Mouse (Mus musculus): ENCODE measurements at regions not wholly inside any gene's neighbourhood (a gene's known extent, or its start where the extent isn't known, plus 50 kb on each side); places are given as distances from the start of the nearest gene placed in this dataset.

GRCm38 (mm10) chr14:58637405-58638336 lies 505.0 kb downstream of the 1700129C05Rik start:
- H3K27me3 ChIP-seq (replicated peaks; ENCODE audit: control insufficient read depth, insufficient read depth, low read length) = no peaks in the 10 kb centered on the region
- no peaks in the 10 kb centered on the region for H3K4me1 ChIP-seq (replicated peaks; ENCODE audit: control insufficient read depth, insufficient read depth, low read length)
- no peak overlapping the region for H3K27ac ChIP-seq (ENCODE audit: low read depth)
- H3K4me2 ChIP-seq (ENCODE audit: low read length) = no peak overlapping the region
- 69% methylated on average over 13 of the region's 13 CpGs for WGBS
- H3K4me3 ChIP-seq (ENCODE audit: low read depth, low read length) = no peak overlapping the region
- H3K9ac ChIP-seq (ENCODE audit: low read length) = no peak overlapping the region
- DNase-seq (ENCODE audit: low spot score) (no peak), ATAC-seq (replicated peaks; ENCODE audit: low FRiP score, low TSS enrichment, low read depth) (no peak)
- no peaks in the 10 kb centered on the region for H3K9me3 ChIP-seq (ENCODE audit: control insufficient read depth, low read length)
- H3K36me3 ChIP-seq (ENCODE audit: control insufficient read depth, insufficient read depth, low read length) = no peaks in the 10 kb centered on the region

- DNase-seq (ENCODE audit: low spot score) = no peak
- WGBS = 55% methylated on average over 9 of the region's 9 CpGs
- Histone ChIP-seq H3K9me3 (ENCODE audit: control insufficient read depth, low read length) (no peaks in the 10 kb centered on the region), H3K9ac (ENCODE audit: low read length) (no peak overlapping the region), H3K27me3 (replicated peaks; ENCODE audit: control insufficient read depth, insufficient read depth, low read length) (no peaks in the 10 kb centered on the region), H3K36me3 (ENCODE audit: control insufficient read depth, insufficient read depth, low read length) (no peaks in the 10 kb centered on the region), H3K4me3 (ENCODE audit: low read depth, low read length) (no peak overlapping the region), H3K4me2 (ENCODE audit: low read length) (no peak overlapping the region), H3K4me1 (replicated peaks; ENCODE audit: control insufficient read depth, insufficient read depth, low read length) (no peaks in the 10 kb centered on the region), H3K27ac (ENCODE audit: low read depth) (no peak overlapping the region)
- no peak for ATAC-seq (replicated peaks; ENCODE audit: low FRiP score, low TSS enrichment, low read depth)
Observed at GRCm38 (mm10) chr14:58631221-58631620, 511.5 kb downstream of the 1700129C05Rik start.

GRCm38 (mm10) chr14:58628266-58628665 lies 514.4 kb downstream of the 1700129C05Rik start:
- ATAC-seq (replicated peaks; ENCODE audit: low FRiP score, low TSS enrichment, low read depth) (no peak), DNase-seq (ENCODE audit: low spot score) (no peak)
- Histone ChIP-seq H3K27me3 (replicated peaks; ENCODE audit: control insufficient read depth, insufficient read depth, low read length) (no peaks in the 10 kb centered on the region), H3K9ac (ENCODE audit: low read length) (no peak overlapping the region), H3K27ac (ENCODE audit: low read depth) (no peak overlapping the region), H3K9me3 (ENCODE audit: control insufficient read depth, low read length) (no peaks in the 10 kb centered on the region), H3K4me2 (ENCODE audit: low read length) (no peak overlapping the region), H3K4me3 (ENCODE audit: low read depth, low read length) (no peak overlapping the region), H3K36me3 (ENCODE audit: control insufficient read depth, insufficient read depth, low read length) (no peaks in the 10 kb centered on the region), H3K4me1 (replicated peaks; ENCODE audit: control insufficient read depth, insufficient read depth, low read length) (no peaks in the 10 kb centered on the region)
- WGBS = 96% methylated on average over 2 of the region's 2 CpGs

GRCm38 (mm10) chr14:58626506-58627256 lies 516.0 kb downstream of the 1700129C05Rik start:
- Histone ChIP-seq H3K36me3 (ENCODE audit: control insufficient read depth, insufficient read depth, low read length) (no peaks in the 10 kb centered on the region), H3K4me1 (replicated peaks; ENCODE audit: control insufficient read depth, insufficient read depth, low read length) (no peaks in the 10 kb centered on the region), H3K9ac (ENCODE audit: low read length) (no peak overlapping the region), H3K4me3 (ENCODE audit: low read depth, low read length) (no peak overlapping the region), H3K9me3 (ENCODE audit: control insufficient read depth, low read length) (no peaks in the 10 kb centered on the region), H3K27me3 (replicated peaks; ENCODE audit: control insufficient read depth, insufficient read depth, low read length) (no peaks in the 10 kb centered on the region), H3K4me2 (ENCODE audit: low read length) (no peak overlapping the region), H3K27ac (ENCODE audit: low read depth) (no peak overlapping the region)
- no peak for DNase-seq (ENCODE audit: low spot score)
- no peak for ATAC-seq (replicated peaks; ENCODE audit: low FRiP score, low TSS enrichment, low read depth)
- WGBS = 42% methylated on average over 5 of the region's 5 CpGs

GRCm38 (mm10) chr14:58620186-58620585 lies 522.5 kb downstream of the 1700129C05Rik start:
- Histone ChIP-seq H3K4me2 (ENCODE audit: low read length) (no peak overlapping the region), H3K4me3 (ENCODE audit: low read depth, low read length) (no peak overlapping the region), H3K9ac (ENCODE audit: low read length) (no peak overlapping the region), H3K9me3 (ENCODE audit: control insufficient read depth, low read length) (no peaks in the 10 kb centered on the region), H3K27me3 (replicated peaks; ENCODE audit: control insufficient read depth, insufficient read depth, low read length) (no peaks in the 10 kb centered on the region), H3K27ac (ENCODE audit: low read depth) (no peak overlapping the region), H3K36me3 (ENCODE audit: control insufficient read depth, insufficient read depth, low read length) (no peaks in the 10 kb centered on the region), H3K4me1 (replicated peaks; ENCODE audit: control insufficient read depth, insufficient read depth, low read length) (0 out of 2 replicates have a peak, but pooled peaks cover 2% of the 10 kb centered on the region)
- WGBS = 85% methylated on average over 2 of the region's 2 CpGs
- DNase-seq (ENCODE audit: low spot score) (no peak), ATAC-seq (replicated peaks; ENCODE audit: low FRiP score, low TSS enrichment, low read depth) (no peak)

- DNase-seq (ENCODE audit: low spot score) (no peak), ATAC-seq (replicated peaks; ENCODE audit: low FRiP score, low TSS enrichment, low read depth) (no peak)
- WGBS = 26% methylated on average over 10 of the region's 10 CpGs
- no peaks in the 10 kb centered on the region for H3K27me3 ChIP-seq (replicated peaks; ENCODE audit: control insufficient read depth, insufficient read depth, low read length)
- 0 out of 2 replicates have a peak, but pooled peaks cover 2% of the 10 kb centered on the region for H3K4me1 ChIP-seq (replicated peaks; ENCODE audit: control insufficient read depth, insufficient read depth, low read length)
- no peak overlapping the region for H3K27ac ChIP-seq (ENCODE audit: low read depth)
- no peak overlapping the region for H3K9ac ChIP-seq (ENCODE audit: low read length)
- no peak overlapping the region for H3K4me2 ChIP-seq (ENCODE audit: low read length)
- H3K9me3 ChIP-seq (ENCODE audit: control insufficient read depth, low read length) = 0 out of 2 replicates have a peak, but pooled peaks cover 2% of the 10 kb centered on the region
- no peaks in the 10 kb centered on the region for H3K36me3 ChIP-seq (ENCODE audit: control insufficient read depth, insufficient read depth, low read length)
- H3K4me3 ChIP-seq (ENCODE audit: low read depth, low read length) = no peak overlapping the region
Observed at GRCm38 (mm10) chr14:58617656-58618055, 525.0 kb downstream of the 1700129C05Rik start.

GRCm38 (mm10) chr14:58608216-58608615 lies 534.5 kb downstream of the 1700129C05Rik start:
- Histone ChIP-seq H3K27ac (ENCODE audit: low read depth) (no peak overlapping the region), H3K36me3 (ENCODE audit: control insufficient read depth, insufficient read depth, low read length) (no peaks in the 10 kb centered on the region), H3K4me2 (ENCODE audit: low read length) (no peak overlapping the region), H3K4me3 (ENCODE audit: low read depth, low read length) (no peak overlapping the region), H3K4me1 (replicated peaks; ENCODE audit: control insufficient read depth, insufficient read depth, low read length) (no peaks in the 10 kb centered on the region), H3K9me3 (ENCODE audit: control insufficient read depth, low read length) (0 out of 2 replicates have a peak, but pooled peaks cover 2% of the 10 kb centered on the region), H3K9ac (ENCODE audit: low read length) (no peak overlapping the region), H3K27me3 (replicated peaks; ENCODE audit: control insufficient read depth, insufficient read depth, low read length) (no peaks in the 10 kb centered on the region)
- WGBS = 53% methylated on average over 4 of the region's 4 CpGs
- DNase-seq (ENCODE audit: low spot score) (no peak), ATAC-seq (replicated peaks; ENCODE audit: low FRiP score, low TSS enrichment, low read depth) (no peak)

GRCm38 (mm10) chr14:58607734-58608133 lies 535.0 kb downstream of the 1700129C05Rik start:
- no peak for DNase-seq (ENCODE audit: low spot score)
- 32% methylated on average over 2 of the region's 2 CpGs for WGBS

More at GRCm38 (mm10) chr14:58607734-58608133, 535.0 kb downstream of the 1700129C05Rik start:
- H3K36me3 ChIP-seq (ENCODE audit: control insufficient read depth, insufficient read depth, low read length) = no peaks in the 10 kb centered on the region
- no peak overlapping the region for H3K4me3 ChIP-seq (ENCODE audit: low read depth, low read length)
- no peak for ATAC-seq (replicated peaks; ENCODE audit: low FRiP score, low TSS enrichment, low read depth)
- H3K4me1 ChIP-seq (replicated peaks; ENCODE audit: control insufficient read depth, insufficient read depth, low read length) = no peaks in the 10 kb centered on the region
- no peak overlapping the region for H3K9ac ChIP-seq (ENCODE audit: low read length)
- 0 out of 2 replicates have a peak, but pooled peaks cover under 1% of the 10 kb centered on the region for H3K9me3 ChIP-seq (ENCODE audit: control insufficient read depth, low read length)
- no peak overlapping the region for H3K4me2 ChIP-seq (ENCODE audit: low read length)
- no peaks in the 10 kb centered on the region for H3K27me3 ChIP-seq (replicated peaks; ENCODE audit: control insufficient read depth, insufficient read depth, low read length)
- no peak overlapping the region for H3K27ac ChIP-seq (ENCODE audit: low read depth)

Measured in intestine, embryonic 14.5 days (tissue).